Mouse (Mus musculus) CD4-positive, CD25-positive, alpha-beta regulatory T cell, adult 4 months (primary cell): Measurements from ENCODE around the gene Gpr135. TPM values are rescaled to one million over a fixed set of nuclear protein-coding genes. Genes with fewer than 3 reads are reported as not detected.
A peak's percentile ranks its signal among the peaks of the same experiment; 100 is the strongest.
"Not testable (repeated sequence)": the region's sequence is repeated elsewhere in the genome, so short reads cannot be mapped to it uniquely, and the experiment has no call there.

Experiments
- ATAC-seq: one replicate; pipeline ENCODE4 v1.8.0; 2017
- polyA plus RNA-seq, 2 experiments: library from polyadenylated mRNA; unstranded; fragments of 100-300 nt; shearing (Covaris generic); gene quantifications; one replicate each; pipeline ENCODE4 v1.2.1; 2017

Gene Gpr135
- polyA plus RNA-seq, 2 experiments from 2014 or later: 0.27 TPM; not detected in 1

DNA sequence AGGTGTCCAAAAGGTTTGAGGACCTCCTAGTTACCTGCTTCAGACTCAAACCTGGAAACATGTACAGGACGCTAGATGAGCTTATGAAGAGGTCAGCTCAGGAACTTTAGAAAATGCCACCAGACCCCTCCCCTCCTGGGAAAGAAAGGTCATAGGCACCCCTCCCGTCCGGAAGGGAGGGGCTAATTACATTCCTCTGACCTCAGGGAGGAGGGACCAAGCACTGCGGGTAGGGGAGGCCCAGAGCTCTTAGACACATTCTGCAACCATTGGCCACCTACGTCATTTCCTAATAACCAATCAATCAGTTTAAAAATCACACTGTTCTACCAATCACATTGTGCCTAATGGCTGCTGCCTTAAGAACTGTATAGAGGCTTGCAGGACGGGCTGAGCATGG is 18.4 kb downstream of the Gpr135 start:
- no peak for ATAC-seq

GRCm38 (mm10) chr12:72050821-72051220 is 20.1 kb downstream of the Gpr135 start:
- ATAC-seq: no peak

GRCm38 (mm10) chr12:72050156-72050555 is 20.8 kb downstream of the Gpr135 start:
- ATAC-seq: not testable (repeated sequence)

DNA sequence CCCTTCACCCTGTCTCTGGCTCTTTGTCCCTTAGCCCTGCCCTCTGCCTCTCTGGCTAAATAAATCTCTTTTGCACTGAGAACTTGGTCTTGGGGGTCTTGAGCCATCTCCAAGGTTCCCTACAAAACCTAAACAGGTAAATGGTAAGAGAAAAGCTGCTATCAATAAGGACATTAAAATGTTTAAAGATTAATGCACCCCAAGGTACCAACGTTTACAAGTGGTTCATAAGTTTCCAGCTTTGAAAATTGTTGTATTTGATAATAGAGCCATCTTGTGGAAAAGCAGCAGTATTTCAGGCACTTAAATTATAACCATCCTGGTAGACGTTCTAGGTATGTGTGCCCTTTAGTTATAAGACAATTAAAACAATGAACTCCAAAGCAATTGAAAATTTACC is 23.4 kb downstream of the Gpr135 start:
- peak; percentile 58 for ATAC-seq

- no peak for ATAC-seq
Measured at GRCm38 (mm10) chr12:72041238-72041637, 29.7 kb downstream of the Gpr135 start.

DNA sequence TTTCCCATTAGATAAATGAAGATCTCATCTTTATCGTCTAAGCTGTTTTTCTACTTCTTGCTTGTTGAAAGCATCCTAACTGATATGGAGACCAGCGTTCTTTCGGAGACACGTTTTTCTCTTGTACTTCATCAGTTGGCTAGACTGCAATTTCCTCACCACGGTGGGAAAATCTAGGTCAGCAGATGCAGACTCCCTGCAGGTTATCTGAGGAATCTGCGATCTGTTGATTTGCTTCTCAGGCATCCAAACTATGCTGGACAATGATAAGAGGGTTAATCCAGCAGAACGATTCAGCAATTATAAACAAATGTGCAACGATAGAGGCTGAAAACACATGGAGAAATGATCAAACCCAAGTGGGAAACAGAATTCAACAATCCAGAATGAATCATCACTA is 31.4 kb downstream of the Gpr135 start:
- no peak for ATAC-seq

- no peak for ATAC-seq
Measured at GRCm38 (mm10) chr12:72038866-72039265, 32.1 kb downstream of the Gpr135 start.

- ATAC-seq: no peak
Measured at GRCm38 (mm10) chr12:72037049-72037448, 33.9 kb downstream of the Gpr135 start.

GRCm38 (mm10) chr12:72036097-72036661 is 34.7 kb downstream of the Gpr135 start:
- no peak for ATAC-seq

DNA sequence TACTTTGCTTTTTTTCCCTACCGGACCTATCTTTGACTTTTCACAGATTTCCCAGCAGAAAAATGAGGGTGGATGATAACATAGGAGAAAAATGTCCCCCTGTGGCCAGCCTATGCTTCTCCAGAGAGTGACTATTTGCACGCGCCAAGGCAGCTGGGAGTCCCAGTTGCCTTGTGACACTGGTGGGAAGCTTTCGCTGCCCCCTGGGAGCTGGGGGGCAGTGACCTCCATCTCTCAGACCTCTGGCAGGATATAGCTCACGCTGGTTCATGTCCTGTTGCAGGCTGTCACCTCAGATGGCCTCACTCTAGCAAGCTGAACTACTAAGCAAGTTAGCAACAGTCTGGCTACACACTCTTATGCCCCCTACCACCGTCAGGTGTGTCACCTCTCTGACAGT is 39.1 kb downstream of the Gpr135 start:
- ATAC-seq: no peak

DNA sequence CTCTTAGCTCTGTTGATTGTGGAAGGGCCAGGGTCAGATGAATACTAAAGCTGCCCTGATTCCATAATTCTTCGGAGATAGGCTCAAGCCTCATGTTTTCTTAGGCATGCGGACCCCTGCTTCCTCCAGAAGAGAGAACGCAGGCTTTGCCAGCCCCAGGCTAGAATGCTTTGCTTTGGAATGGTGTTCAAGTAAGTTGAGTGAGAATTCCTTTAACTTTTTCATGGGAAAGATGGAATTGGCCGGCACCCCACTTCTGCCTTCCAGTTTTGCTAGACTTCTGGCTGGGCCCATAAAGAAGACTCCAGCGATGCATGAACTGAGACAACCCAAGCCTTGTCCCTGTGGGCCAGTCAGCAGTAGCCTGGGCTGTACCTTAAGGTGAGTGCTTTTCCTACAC is 39.8 kb downstream of the Gpr135 start:
- no peak for ATAC-seq

DNA sequence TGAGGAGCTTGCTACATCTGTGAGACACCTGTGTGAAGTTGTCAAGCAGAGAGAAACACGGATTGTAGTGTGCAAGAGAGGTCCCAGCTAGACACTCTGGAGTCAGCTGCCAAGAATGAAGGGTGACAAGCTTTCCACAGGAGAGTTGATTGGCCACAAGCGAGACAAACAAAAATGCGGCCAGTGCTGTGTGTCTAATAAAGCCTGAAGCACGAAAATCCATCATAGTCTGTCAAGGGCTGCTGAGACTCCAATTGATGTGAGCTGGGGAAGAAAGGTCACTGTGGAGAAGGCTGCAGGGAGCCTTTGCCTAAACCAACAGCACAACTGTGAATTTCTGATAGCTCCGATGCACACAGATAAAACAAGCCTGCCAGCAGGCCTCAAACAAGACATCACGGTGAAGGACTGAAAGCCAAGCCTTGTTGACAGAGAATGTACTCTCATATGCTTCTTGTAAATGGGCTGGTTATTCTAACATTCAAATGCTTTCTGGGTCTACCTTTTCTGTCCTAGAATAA is 45.6 kb downstream of the Gpr135 start:
- ATAC-seq: no peak

- ATAC-seq: no peak
Measured at GRCm38 (mm10) chr12:72023572-72023971, 47.4 kb downstream of the Gpr135 start.

- ATAC-seq: no peak
Measured at GRCm38 (mm10) chr12:72022790-72023189, 48.1 kb downstream of the Gpr135 start.

DNA sequence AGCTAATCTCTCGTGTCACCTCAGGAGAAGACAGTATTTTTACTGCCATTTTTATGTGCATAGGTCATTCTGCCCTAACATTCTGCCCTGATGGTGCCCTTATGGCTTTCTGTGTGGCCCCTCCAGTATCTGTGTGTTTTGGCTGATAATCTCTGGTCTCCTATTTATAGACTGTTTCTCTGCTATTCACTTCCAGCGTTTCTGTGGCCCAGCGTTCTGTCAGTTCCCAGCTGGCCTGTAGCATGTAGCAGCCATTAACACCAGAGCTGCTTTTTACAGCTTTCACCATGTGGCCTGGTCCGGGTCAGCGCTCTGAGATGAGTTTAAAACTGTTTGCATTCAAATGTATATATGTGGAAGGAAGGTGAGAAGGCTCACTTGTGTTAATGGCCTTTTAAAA is 49.4 kb downstream of the Gpr135 start:
- no peak for ATAC-seq

DNA sequence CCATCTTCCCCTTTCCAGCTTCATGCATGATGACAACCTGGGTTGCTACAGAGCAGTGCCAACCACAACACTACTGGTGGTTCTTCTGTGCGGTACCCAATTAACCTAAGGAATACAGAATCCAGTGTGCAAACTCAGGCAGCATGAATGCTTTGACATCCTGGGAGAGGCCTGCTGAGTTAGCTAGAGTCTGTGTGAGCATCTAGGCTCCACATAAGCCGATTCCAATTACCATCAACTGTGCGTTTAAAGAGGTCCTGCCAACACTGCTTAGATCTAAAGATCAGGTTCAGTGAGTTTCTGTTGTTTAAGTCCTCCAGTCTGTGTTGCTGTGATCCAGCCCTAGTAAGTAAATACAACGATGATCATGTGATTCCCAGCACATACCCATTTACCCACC is 50.6 kb downstream of the Gpr135 start:
- no peak for ATAC-seq

Other genes starting within 250 kb of the Gpr135 start
- 1 to 10 TPM; 1.8 to 3.0 TPM for gene Daam1, start 240.0 kb downstream of the Gpr135 start, polyA plus RNA-seq
- gene L3hypdh, start 14.3 kb upstream of the Gpr135 start, polyA plus RNA-seq: under 1 TPM in 1 of 2 experiments, not detected in 1; 0.27 TPM
- gene Jkamp, start 14.5 kb upstream of the Gpr135 start, polyA plus RNA-seq: 10 to 100 TPM; 32.3 to 32.7 TPM
- gene Ccdc175, start 113.9 kb upstream of the Gpr135 start, polyA plus RNA-seq: under 1 TPM in 1 of 2 experiments, not detected in 1; 0.20 TPM